Mouse (Mus musculus): ENCODE measurements around the gene Aars2. TPM values are rescaled to one million over a fixed set of nuclear protein-coding genes. Genes with fewer than 3 reads are reported as not detected.

Aars2 gene
- polyA plus RNA-seq, 1 experiment from 2014 or later, result 25.7 TPM

- Histone ChIP-seq H3K4me3 (no peak overlapping the region), H3K9me3 (no peaks in the 10 kb centered on the region), H3K4me2 (replicated peaks) (no peak overlapping the region), H3K36me3 (no peaks in the 10 kb centered on the region), H3K9ac (no peak overlapping the region), H3K4me1 (peaks cover 16% of the 10 kb centered on the region), H3K27me3 (peaks cover 28% of the 10 kb centered on the region), H3K27ac (no peak overlapping the region)
- 8% methylated on average over 8 of the region's 8 CpGs for whole genome bisulfite sequencing
- ATAC-seq (ENCODE audit: insufficient number of reproducible peaks, insufficient read depth, low FRiP score, low TSS enrichment), result no peak
Observed at GRCm38 (mm10) chr17:45551816-45552451, 45.3 kb downstream of the Aars2 start.

GRCm38 (mm10) chr17:45553065-45553464 is 46.4 kb downstream of the Aars2 start:
- H3K4me1 ChIP-seq, result peaks cover 25% of the 10 kb centered on the region
- H3K36me3 ChIP-seq, result no peaks in the 10 kb centered on the region
- no peak for ATAC-seq (ENCODE audit: insufficient number of reproducible peaks, insufficient read depth, low FRiP score, low TSS enrichment)
- no peak overlapping the region for H3K27ac ChIP-seq
- H3K9me3 ChIP-seq, result no peaks in the 10 kb centered on the region
- 81% methylated on average over 3 of the region's 3 CpGs for WGBS
- no peak overlapping the region for H3K4me2 ChIP-seq (replicated peaks)
- peaks cover 22% of the 10 kb centered on the region for H3K27me3 ChIP-seq
- no peak overlapping the region for H3K4me3 ChIP-seq
- H3K9ac ChIP-seq, result no peak overlapping the region

GRCm38 (mm10) chr17:45554420-45554819 is 47.8 kb downstream of the Aars2 start:
- WGBS, result 45% methylated on average over 1 of the region's 1 CpGs
- H3K4me1 ChIP-seq, result peaks cover 20% of the 10 kb centered on the region
- H3K4me3 ChIP-seq, result no peak overlapping the region
- H3K9me3 ChIP-seq, result no peaks in the 10 kb centered on the region
- ATAC-seq (ENCODE audit: insufficient number of reproducible peaks, insufficient read depth, low FRiP score, low TSS enrichment), result no peak
- no peaks in the 10 kb centered on the region for H3K36me3 ChIP-seq
- peaks cover 18% of the 10 kb centered on the region for H3K27me3 ChIP-seq
- no peak overlapping the region for H3K9ac ChIP-seq
- no peak overlapping the region for H3K4me2 ChIP-seq (replicated peaks)
- H3K27ac ChIP-seq, result no peak overlapping the region

GRCm38 (mm10) chr17:45555452-45556106 is 48.9 kb downstream of the Aars2 start, which contains the start of gene Nfkbie:
Gene Nfkbie (plus strand): TSS chr17:45555703.
- Histone ChIP-seq H3K9ac (peak within 1 kb of the TSS; percentile 72), H3K4me3 (peak within 1 kb of the TSS; percentile 58), H3K36me3 (no peaks in the 10 kb centered on the region), H3K9me3 (no peaks in the 10 kb centered on the region), H3K4me2 (replicated peaks) (peak within 1 kb of the TSS; percentile 91), H3K4me1 (peaks cover 14% of the 10 kb centered on the region), H3K27ac (no peak within 1 kb of the TSS), H3K27me3 (peaks cover 18% of the 10 kb centered on the region)
- ATAC-seq (ENCODE audit: insufficient number of reproducible peaks, insufficient read depth, low FRiP score, low TSS enrichment), result peak; percentile 12; the same call in 1 of the 2 replicates
- under 1% methylated on average over 45 of the region's 45 CpGs for WGBS

GRCm38 (mm10) chr17:45556107-45556489 is 49.5 kb downstream of the Aars2 start:
- H3K27ac ChIP-seq, result no peak overlapping the region
- peaks cover 18% of the 10 kb centered on the region for H3K27me3 ChIP-seq
- H3K4me2 ChIP-seq (replicated peaks), result peak overlapping the region; percentile 91
- 4% methylated on average over 14 of the region's 14 CpGs for WGBS
- peak overlapping the region; percentile 58 for H3K4me3 ChIP-seq
- no peaks in the 10 kb centered on the region for H3K9me3 ChIP-seq
- peaks cover 14% of the 10 kb centered on the region for H3K4me1 ChIP-seq
- no peak for ATAC-seq (ENCODE audit: insufficient number of reproducible peaks, insufficient read depth, low FRiP score, low TSS enrichment)
- no peaks in the 10 kb centered on the region for H3K36me3 ChIP-seq
- peak overlapping the region; percentile 72 for H3K9ac ChIP-seq

- Histone ChIP-seq H3K4me3 (peak overlapping the region; percentile 58), H3K36me3 (no peaks in the 10 kb centered on the region), H3K9me3 (no peaks in the 10 kb centered on the region), H3K27ac (no peak overlapping the region), H3K4me1 (peaks cover 14% of the 10 kb centered on the region), H3K9ac (no peak overlapping the region), H3K4me2 (replicated peaks) (peak overlapping the region; percentile 91), H3K27me3 (peaks cover 18% of the 10 kb centered on the region)
- no peak for ATAC-seq (ENCODE audit: insufficient number of reproducible peaks, insufficient read depth, low FRiP score, low TSS enrichment)
- 67% methylated on average over 3 of the region's 3 CpGs for WGBS
Observed at GRCm38 (mm10) chr17:45556514-45557245, 50.0 kb downstream of the Aars2 start.

GRCm38 (mm10) chr17:45557246-45557824 is 50.7 kb downstream of the Aars2 start:
- Histone ChIP-seq H3K36me3 (no peaks in the 10 kb centered on the region), H3K9ac (peak overlapping the region; percentile 11; the same call in 1 of the 2 replicates), H3K27ac (no peak overlapping the region), H3K4me1 (peaks cover 14% of the 10 kb centered on the region), H3K9me3 (no peaks in the 10 kb centered on the region), H3K4me2 (replicated peaks) (no peak overlapping the region; the same call in 1 of the 2 replicates), H3K27me3 (peaks cover 18% of the 10 kb centered on the region), H3K4me3 (no peak overlapping the region)
- 48% methylated on average over 7 of the region's 7 CpGs for WGBS
- no peak for ATAC-seq (ENCODE audit: insufficient number of reproducible peaks, insufficient read depth, low FRiP score, low TSS enrichment)

GRCm38 (mm10) chr17:45557998-45558862 is 51.6 kb downstream of the Aars2 start:
- Histone ChIP-seq H3K4me1 (peaks cover 14% of the 10 kb centered on the region), H3K9me3 (no peaks in the 10 kb centered on the region), H3K36me3 (no peaks in the 10 kb centered on the region), H3K27me3 (peaks cover 15% of the 10 kb centered on the region), H3K4me3 (no peak overlapping the region), H3K27ac (no peak overlapping the region), H3K9ac (no peak overlapping the region; the same call in 1 of the 2 replicates), H3K4me2 (replicated peaks) (no peak overlapping the region)
- 48% methylated on average over 16 of the region's 16 CpGs for WGBS
- ATAC-seq (ENCODE audit: insufficient number of reproducible peaks, insufficient read depth, low FRiP score, low TSS enrichment), result no peak

- H3K27me3 ChIP-seq, result peaks cover 15% of the 10 kb centered on the region
- no peak overlapping the region for H3K4me2 ChIP-seq (replicated peaks)
- WGBS, result 83% methylated on average over 15 of the region's 15 CpGs
- H3K9ac ChIP-seq, result no peak overlapping the region
- no peak for ATAC-seq (ENCODE audit: insufficient number of reproducible peaks, insufficient read depth, low FRiP score, low TSS enrichment)
- H3K27ac ChIP-seq, result no peak overlapping the region
- H3K4me3 ChIP-seq, result no peak overlapping the region
- H3K4me1 ChIP-seq, result peaks cover 19% of the 10 kb centered on the region
- no peaks in the 10 kb centered on the region for H3K9me3 ChIP-seq
- no peaks in the 10 kb centered on the region for H3K36me3 ChIP-seq
Observed at GRCm38 (mm10) chr17:45559732-45560525, 53.3 kb downstream of the Aars2 start.

GRCm38 (mm10) chr17:45563216-45563615 is 56.6 kb downstream of the Aars2 start:
- no peaks in the 10 kb centered on the region for H3K27me3 ChIP-seq
- H3K4me1 ChIP-seq, result peaks cover 14% of the 10 kb centered on the region
- no peak overlapping the region for H3K4me2 ChIP-seq (replicated peaks)
- ATAC-seq (ENCODE audit: insufficient number of reproducible peaks, insufficient read depth, low FRiP score, low TSS enrichment), result no peak
- peaks cover 22% of the 10 kb centered on the region for H3K36me3 ChIP-seq
- no peak overlapping the region for H3K9ac ChIP-seq
- no peak overlapping the region for H3K4me3 ChIP-seq
- H3K27ac ChIP-seq, result no peak overlapping the region
- H3K9me3 ChIP-seq, result no peaks in the 10 kb centered on the region
- 75% methylated on average over 12 of the region's 12 CpGs for WGBS

All from embryonic facial prominence, embryonic 12.5 days (tissue).